Mouse (Mus musculus) E14TG2a.4 (cell line): ENCODE measurements at regions not wholly inside any gene's neighbourhood (a gene's known extent, or its start where the extent isn't known, plus 50 kb on each side); places are given as distances from the start of the nearest gene placed in this dataset.

Source experiments
- H3K27me3 ChIP-seq: 2 replicates; pipeline ENCODE4 v1.6.1; 2014; ENCODE audit warnings: low read length, control low read depth; ENCODE audit not compliant: insufficient read depth
- H3K36me3 ChIP-seq: 2 replicates; pipeline ENCODE4 v1.6.1; 2014; ENCODE audit warnings: low read length, control low read depth; ENCODE audit not compliant: insufficient read depth
- H3K4me1 ChIP-seq: replicated peaks from 2 replicates; pipeline ENCODE4 v1.6.1; 2014; ENCODE audit warnings: low read depth, low read length, control low read depth
- H3K4me3 ChIP-seq: replicated peaks from 2 replicates; pipeline ENCODE4 v1.5.1; 2014; ENCODE audit warnings: mild to moderate bottlenecking, low read length
- H3K9me3 ChIP-seq: 2 replicates; pipeline ENCODE4 v1.6.1; 2014; ENCODE audit warnings: low read length, control low read depth
- CTCF ChIP-seq: conservative IDR thresholded peaks from 2 replicates; pipeline ENCODE4 v1.5.1; 2014; ENCODE audit warnings: low read length
- NANOG ChIP-seq: IDR thresholded peaks from 2 replicates; pipeline ENCODE4 v1.6.1; 2014; ENCODE audit warnings: borderline replicate concordance, low read length, mixed read lengths
- POU5F1 ChIP-seq: IDR thresholded peaks from 2 replicates; pipeline ENCODE4 v1.6.1; 2014; ENCODE audit warnings: low read length, borderline replicate concordance

DNA sequence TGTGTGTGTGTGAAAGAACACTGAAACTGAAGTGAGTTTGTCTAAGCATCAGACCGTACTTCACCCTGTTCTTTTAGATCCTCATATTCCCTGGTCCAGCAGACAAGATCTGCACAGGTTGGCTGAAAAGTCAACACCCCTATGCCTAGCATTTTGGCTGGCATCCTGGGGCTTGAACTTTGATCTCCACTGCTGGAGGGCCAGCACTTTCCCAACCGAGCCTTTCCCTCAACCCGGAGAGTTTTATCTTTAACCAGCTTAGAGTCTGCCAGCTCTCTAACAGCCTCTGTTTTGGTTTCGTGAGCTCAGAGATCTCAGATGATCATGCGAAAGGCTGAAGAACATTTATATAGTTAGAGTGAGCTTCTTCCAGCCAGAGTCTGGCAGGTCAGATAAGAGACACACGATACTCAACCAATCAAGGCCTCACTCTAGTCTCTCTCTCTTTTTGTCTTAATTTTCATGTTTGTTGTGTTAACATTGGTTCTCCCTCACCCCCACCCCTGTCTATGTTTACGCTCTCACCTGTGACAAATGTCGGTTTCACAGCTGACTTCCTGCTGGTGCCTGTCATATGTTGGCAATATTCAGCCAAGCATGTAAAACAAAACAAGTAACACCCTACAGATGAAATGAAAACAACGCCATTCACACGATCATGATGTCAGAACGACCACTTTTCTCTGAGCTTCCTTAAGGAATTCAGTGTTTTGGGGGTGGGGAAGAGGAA, 162.7 kb upstream of the Tenm3 start:
- Histone ChIP-seq H3K27me3 (no peaks in the 10 kb centered on the region), H3K9me3 (no peaks in the 10 kb centered on the region), H3K4me1 (no peaks in the 10 kb centered on the region), H3K36me3 (no peaks in the 10 kb centered on the region), H3K4me3 (no peak overlapping the region)
- TF ChIP-seq NANOG (no peak), CTCF (no peak), POU5F1 (no peak)

DNA sequence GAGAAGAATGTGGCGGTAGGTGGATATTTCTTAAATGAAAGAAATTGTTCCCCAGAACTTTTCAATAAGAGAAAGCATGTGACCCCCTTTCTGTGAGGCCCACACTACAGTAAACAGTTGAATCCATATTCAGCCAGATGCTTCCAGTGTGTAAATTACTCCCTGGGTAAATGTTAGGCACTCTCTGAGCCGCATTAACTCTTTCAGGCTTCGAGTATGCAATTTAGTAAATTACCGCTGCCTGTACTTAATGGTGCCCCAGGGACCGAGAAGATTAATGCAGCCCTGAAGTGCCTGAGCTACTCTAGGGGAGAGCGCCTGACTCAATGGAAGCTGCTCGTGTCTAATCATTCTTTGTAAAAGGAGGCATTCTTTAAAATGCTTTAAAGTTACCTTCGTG, 137.9 kb upstream of the Tenm3 start:
- TF ChIP-seq NANOG, result no peak
- TF ChIP-seq POU5F1, result no peak
- TF ChIP-seq CTCF, result no peak
- H3K27me3 ChIP-seq, result no peaks in the 10 kb centered on the region

DNA sequence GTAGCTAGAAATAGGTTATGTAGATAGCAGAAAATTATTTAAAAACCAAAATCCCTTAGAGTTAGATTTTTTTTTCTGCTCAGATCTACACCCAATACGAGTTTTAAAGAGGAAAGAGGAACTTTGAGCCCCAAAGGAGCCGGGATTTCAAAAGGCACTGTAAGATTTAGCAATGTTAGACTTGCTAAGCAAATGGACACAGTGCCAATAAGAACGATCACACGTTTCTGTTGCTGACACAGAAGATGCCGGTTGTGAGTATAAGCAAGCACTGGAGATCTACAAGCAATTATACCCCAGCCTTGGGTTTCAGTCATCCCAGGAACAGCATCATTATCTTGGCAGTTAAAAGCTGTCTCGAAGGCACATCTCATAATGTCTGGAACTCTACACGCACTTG, 137.0 kb upstream of the Tenm3 start:
- TF ChIP-seq NANOG (no peak), POU5F1 (no peak), CTCF (no peak)
- no peak overlapping the region for H3K4me3 ChIP-seq
- H3K4me1 ChIP-seq, result peaks cover 7% of the 10 kb centered on the region; the same call in 1 of the 2 replicates
- no peaks in the 10 kb centered on the region for H3K27me3 ChIP-seq
- no peaks in the 10 kb centered on the region for H3K36me3 ChIP-seq
- no peaks in the 10 kb centered on the region for H3K9me3 ChIP-seq

More for the DNA sequence above, 137.9 kb upstream of the Tenm3 start:
- Histone ChIP-seq H3K36me3 (no peaks in the 10 kb centered on the region), H3K4me3 (no peak overlapping the region), H3K9me3 (no peaks in the 10 kb centered on the region), H3K4me1 (peaks cover 7% of the 10 kb centered on the region; the same call in 1 of the 2 replicates)

- TF ChIP-seq CTCF (no peak), POU5F1 (no peak), NANOG (no peak)
- Histone ChIP-seq H3K4me3 (no peak overlapping the region), H3K4me1 (peaks cover 4% of the 10 kb centered on the region; the same call in 1 of the 2 replicates), H3K9me3 (no peaks in the 10 kb centered on the region), H3K36me3 (no peaks in the 10 kb centered on the region), H3K27me3 (no peaks in the 10 kb centered on the region)
These were observed 126.9 kb upstream of the Tenm3 start for GRCm38 (mm10) chr8:48970655-48971054.

DNA sequence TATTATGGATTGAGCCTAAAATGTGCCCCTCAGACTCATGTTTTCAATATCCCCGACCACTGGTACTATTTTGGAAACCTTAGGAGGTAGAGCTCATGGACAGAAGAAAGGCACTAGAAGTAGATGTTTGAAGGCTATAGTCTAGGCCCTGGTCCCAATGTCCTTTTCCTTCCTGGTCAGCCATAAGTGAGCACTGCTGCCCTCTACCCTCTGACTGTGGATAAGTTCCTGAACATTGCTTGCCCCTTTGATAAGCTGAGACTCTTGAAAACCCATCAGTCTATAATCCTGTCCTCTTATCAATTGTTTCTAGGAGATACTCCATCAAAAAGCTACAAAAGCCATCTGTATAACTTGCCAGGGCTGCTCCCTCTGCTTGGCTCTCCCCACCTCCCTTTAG, 121.2 kb upstream of the Tenm3 start:
- H3K4me1 ChIP-seq, result no peaks in the 10 kb centered on the region
- H3K36me3 ChIP-seq, result no peaks in the 10 kb centered on the region
- H3K9me3 ChIP-seq, result no peaks in the 10 kb centered on the region
- H3K4me3 ChIP-seq, result no peak overlapping the region
- no peaks in the 10 kb centered on the region for H3K27me3 ChIP-seq
- TF ChIP-seq CTCF (no peak), POU5F1 (no peak), NANOG (no peak)

DNA sequence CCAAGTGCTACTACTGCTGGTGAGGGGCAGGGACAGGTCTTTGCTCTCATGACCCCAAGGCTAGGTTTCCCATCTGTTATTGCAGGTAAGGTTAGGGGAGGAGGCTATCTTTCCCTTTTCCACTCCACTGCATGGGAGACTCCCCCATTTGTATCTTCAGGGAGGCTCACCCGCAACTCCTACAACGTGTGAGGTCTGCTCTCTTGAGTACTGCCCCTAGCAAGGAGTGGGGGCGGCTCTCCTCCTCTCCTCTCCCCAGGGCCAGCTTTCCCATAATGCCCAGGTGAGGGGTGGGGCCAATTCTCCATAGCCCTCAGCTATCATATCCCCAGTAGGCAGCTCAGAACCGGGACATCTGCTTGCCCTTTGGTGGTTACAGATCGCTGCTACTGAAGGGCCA, 113.9 kb upstream of the Tenm3 start:
- Histone ChIP-seq H3K9me3 (no peaks in the 10 kb centered on the region), H3K36me3 (no peaks in the 10 kb centered on the region), H3K4me3 (no peak overlapping the region), H3K27me3 (no peaks in the 10 kb centered on the region; the same call in 1 of the 2 replicates), H3K4me1 (no peaks in the 10 kb centered on the region)
- TF ChIP-seq CTCF (no peak), NANOG (no peak), POU5F1 (no peak)

- no peaks in the 10 kb centered on the region for H3K27me3 ChIP-seq
- H3K4me1 ChIP-seq, result no peaks in the 10 kb centered on the region
- H3K9me3 ChIP-seq, result no peaks in the 10 kb centered on the region
- TF ChIP-seq CTCF (no peak), NANOG (no peak), POU5F1 (no peak)
- no peak overlapping the region for H3K4me3 ChIP-seq
- no peaks in the 10 kb centered on the region for H3K36me3 ChIP-seq
These were observed 107.7 kb upstream of the Tenm3 start for GRCm38 (mm10) chr8:48951412-48951811.

DNA sequence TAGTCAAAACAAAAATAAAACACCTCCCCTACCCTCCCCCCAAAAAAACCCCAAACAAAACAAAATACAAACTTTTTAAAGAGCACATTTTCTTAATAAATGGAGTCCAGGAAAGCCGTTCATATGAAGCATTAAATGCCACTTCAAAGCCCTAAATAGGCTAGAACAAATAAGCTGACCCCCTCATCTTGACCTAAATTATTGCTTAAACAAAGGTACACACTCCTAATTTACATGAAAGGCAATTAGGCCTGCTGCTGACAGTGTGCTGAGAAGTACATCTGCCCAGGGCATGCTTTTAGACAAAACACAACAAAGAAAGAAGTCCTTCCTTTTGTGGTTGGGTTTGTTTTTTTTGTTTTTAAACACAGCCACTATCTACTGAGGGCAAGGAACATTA, 100.4 kb upstream of the Tenm3 start:
- no peaks in the 10 kb centered on the region for H3K9me3 ChIP-seq
- H3K4me1 ChIP-seq, result no peaks in the 10 kb centered on the region
- H3K27me3 ChIP-seq, result no peaks in the 10 kb centered on the region
- H3K4me3 ChIP-seq, result no peak overlapping the region
- H3K36me3 ChIP-seq, result no peaks in the 10 kb centered on the region
- no peak for TF ChIP-seq POU5F1
- TF ChIP-seq CTCF, result no peak
- TF ChIP-seq NANOG, result no peak

DNA sequence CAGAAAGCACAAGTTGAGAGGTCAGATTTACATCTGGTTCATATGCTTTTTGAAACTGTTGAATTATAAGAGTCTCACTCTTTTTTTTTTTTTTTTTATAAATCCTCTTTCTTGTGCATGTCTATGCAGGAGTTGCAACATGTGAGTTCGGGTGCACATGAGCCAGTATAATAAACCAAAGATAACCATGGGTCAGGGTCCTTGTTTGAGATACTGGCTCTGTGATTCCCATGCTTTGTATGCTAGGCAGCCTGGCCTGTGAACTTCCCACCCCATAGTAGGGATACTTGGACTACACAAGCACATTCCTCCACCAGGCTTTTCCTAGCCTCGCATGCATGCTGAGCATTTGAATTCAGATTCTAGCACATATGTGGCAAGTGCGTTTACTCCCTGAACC, 93.4 kb upstream of the Tenm3 start:
- H3K9me3 ChIP-seq, result no peaks in the 10 kb centered on the region
- H3K4me1 ChIP-seq, result no peaks in the 10 kb centered on the region
- TF ChIP-seq POU5F1, result no peak
- TF ChIP-seq CTCF, result no peak
- TF ChIP-seq NANOG, result no peak
- H3K4me3 ChIP-seq, result no peak overlapping the region
- H3K36me3 ChIP-seq, result no peaks in the 10 kb centered on the region
- H3K27me3 ChIP-seq, result no peaks in the 10 kb centered on the region
